Mouse (Mus musculus) liver, adult 2 months (tissue): Measurements from ENCODE around the gene Dera.

Source experiments
- CTCF ChIP-seq: fragments of 200-500 bp; IDR thresholded peaks from 2 replicates; pipeline ENCODE4 v1.5.1; 2011; ENCODE audit warnings: low read depth, low read length, control low read depth
- POLR2A ChIP-seq: fragments of 200-500 bp; IDR thresholded peaks from 2 replicates; pipeline ENCODE4 v1.6.1; 2011; ENCODE audit warnings: low read length, control low read depth; ENCODE audit not compliant: insufficient read depth; ENCODE audit errors: extremely low read depth

- TF ChIP-seq POLR2A (no peak), CTCF (no peak)
Observed at GRCm38 (mm10) chr6:137885644-137886043, 131.3 kb downstream of the Dera start.
